Mouse (Mus musculus): ENCODE measurements at regions not wholly inside any gene's neighbourhood (a gene's known extent, or its start where the extent isn't known, plus 50 kb on each side); places are given as distances from the start of the nearest gene placed in this dataset.

- TF ChIP-seq CTCF (IDR thresholded peaks at IDR 0.05; ENCODE audit: low read depth, low read length) (no peak), POLR2A (IDR thresholded peaks at IDR 0.05; ENCODE audit: borderline replicate concordance, low read depth, low read length) (no peak)
Measured at GRCm38 (mm10) chr13:100962811-100963540, 129.7 kb upstream of the Slc30a5 start.

Data from bone marrow macrophage, adult 2 months (primary cell).